Mouse (Mus musculus) hindbrain, embryonic 12.5 days (tissue): ENCODE results near the gene Gm20388. TPM values are rescaled to one million over a fixed set of nuclear protein-coding genes. Genes with fewer than 3 reads are reported as not detected.
A peak's percentile ranks its signal among the peaks of the same experiment; 100 is the strongest.

Experiments
- ATAC-seq: fragments of 200-750 bp; cut with Nextera tagmentation; 2 replicates; pipeline ENCODE4 v1.8.0; 2017; ENCODE audit warnings: moderate TSS enrichment; ENCODE audit not compliant: low FRiP score
- H3K27ac ChIP-seq: fragments of 300-500 bp; sonication (generic); 2 replicates; pipeline ENCODE4 v1.5.1; 2016; ENCODE audit warnings: mild to moderate bottlenecking
- H3K27me3 ChIP-seq: fragments of 300-500 bp; sonication (generic); 2 replicates; pipeline ENCODE4 v1.6.1; 2016; ENCODE audit warnings: mild to moderate bottlenecking
- H3K36me3 ChIP-seq: fragments of 300-500 bp; sonication (generic); 2 replicates; pipeline ENCODE4 v1.6.1; 2016; ENCODE audit warnings: mild to moderate bottlenecking
- H3K4me1 ChIP-seq: fragments of 300-500 bp; sonication (generic); 2 replicates; pipeline ENCODE4 v1.6.1; 2016
- H3K4me2 ChIP-seq: fragments of 300-500 bp; sonication (generic); replicated peaks from 2 replicates; pipeline ENCODE4 v1.6.1; 2016; ENCODE audit warnings: mild to moderate bottlenecking
- H3K4me3 ChIP-seq: fragments of 300-500 bp; sonication (generic); 2 replicates; pipeline ENCODE4 v1.5.1; 2016; ENCODE audit warnings: mild to moderate bottlenecking
- H3K9ac ChIP-seq: fragments of 300-500 bp; sonication (generic); 2 replicates; pipeline ENCODE4 v1.6.1; 2016; ENCODE audit warnings: mild to moderate bottlenecking, moderate library complexity
- H3K9me3 ChIP-seq: fragments of 300-500 bp; sonication (generic); replicated peaks from 2 replicates; pipeline ENCODE4 v1.6.1; 2016; ENCODE audit warnings: mild to moderate bottlenecking
- WGBS: fragments of 180-500 bp; shearing (Covaris S2); methylation state at CpG from one replicate; pipeline ENCODE4 v1.1.7; 2016; 5-methylcytosine and 5-hydroxymethylcytosine counted together
- polyA plus RNA-seq: library from polyadenylated mRNA; unstranded; fragments of >200 nt; fragmentation: Nextera tagmentation; extraction: Ambion mirVana; gene quantifications from 2 replicates; pipeline ENCODE4 v1.2.1, GENCODE M21; 2016

Gm20388 gene
- polyA plus RNA-seq, 1 experiment from 2014 or later: not detected

DNA sequence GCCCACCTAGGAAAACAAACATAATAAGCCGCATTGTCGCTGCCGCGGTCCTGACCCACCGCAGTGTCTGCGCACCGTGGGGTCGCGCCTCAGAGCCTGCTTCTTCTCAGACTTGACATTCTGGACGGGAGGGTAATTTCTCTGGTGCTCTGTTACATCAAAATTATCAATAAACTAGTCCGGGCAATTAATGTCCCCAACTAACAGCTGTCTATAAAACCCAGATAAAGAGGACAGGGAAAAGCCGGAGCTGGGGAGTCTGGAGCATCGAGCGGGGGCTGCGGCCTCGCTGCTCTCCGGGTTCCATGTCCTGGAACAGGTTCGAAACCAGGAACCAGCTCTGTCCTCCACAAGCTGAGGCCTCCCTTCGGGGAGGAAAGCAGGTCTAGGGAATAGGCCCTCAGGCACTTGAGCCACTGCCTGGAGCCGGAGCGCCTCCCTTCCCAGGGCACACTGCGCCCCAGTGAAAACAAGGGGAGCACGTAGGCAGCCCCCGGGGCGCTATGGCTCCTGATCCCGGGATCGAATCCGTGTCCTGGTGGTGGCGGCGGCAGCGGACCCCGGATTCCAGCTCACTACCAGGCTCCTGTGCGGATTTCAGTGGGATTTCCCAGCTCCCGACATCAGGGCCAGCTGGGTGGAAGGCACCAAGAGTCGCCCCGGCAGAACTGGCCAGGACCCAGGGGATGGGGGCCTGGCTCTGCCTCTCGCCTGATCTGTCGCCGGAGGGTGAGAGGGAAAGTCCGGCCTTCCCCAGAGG lies 1178.4 kb downstream of the Gm20388 start:
- Histone ChIP-seq H3K4me3 (no peak overlapping the region), H3K9me3 (no peaks in the 10 kb centered on the region), H3K27ac (no peak overlapping the region), H3K4me2 (no peak overlapping the region), H3K4me1 (peaks cover 11% of the 10 kb centered on the region), H3K9ac (no peak overlapping the region), H3K27me3 (peaks cover 98% of the 10 kb centered on the region), H3K36me3 (no peaks in the 10 kb centered on the region)
- WGBS: 2% methylated on average over 40 of the region's 40 CpGs
- no peak for ATAC-seq

DNA sequence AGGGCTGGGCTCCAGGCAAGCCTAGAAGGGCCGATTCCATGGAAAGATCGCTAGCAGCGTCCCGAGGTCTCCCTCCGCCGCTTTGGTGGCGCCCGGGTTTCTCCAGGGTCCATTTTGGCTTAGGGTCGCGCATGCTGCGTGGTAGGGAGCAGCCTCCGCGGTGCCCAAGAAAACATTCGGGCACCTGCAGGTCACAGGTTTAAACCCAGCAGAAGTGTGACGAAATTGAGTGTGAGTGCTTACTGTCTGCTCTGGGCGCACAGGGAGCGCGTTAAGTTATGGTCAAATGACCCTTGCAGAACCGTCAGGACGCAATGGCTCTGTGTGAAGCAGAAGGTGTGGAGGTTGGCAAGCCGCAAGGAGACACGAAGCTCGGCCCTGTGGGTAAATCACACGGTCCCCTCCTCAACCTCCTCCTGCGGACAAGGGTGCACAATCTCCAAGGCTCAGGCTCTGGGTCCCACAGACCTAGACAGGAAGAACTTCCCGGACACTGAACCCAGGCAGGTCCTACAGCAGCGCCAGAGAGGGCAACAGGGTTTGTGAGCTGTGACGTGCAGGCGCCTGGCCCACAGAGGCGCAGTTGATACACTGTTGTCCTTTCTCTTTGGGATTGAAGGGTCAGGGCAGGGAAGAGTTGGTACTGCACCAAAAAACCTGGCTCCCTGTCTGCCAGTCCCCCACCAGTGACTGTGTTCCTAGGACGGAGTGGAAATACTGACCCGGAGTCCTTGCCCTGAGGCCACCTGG lies 1179.2 kb downstream of the Gm20388 start:
- H3K36me3 ChIP-seq: no peaks in the 10 kb centered on the region
- ATAC-seq: no peak

DNA sequence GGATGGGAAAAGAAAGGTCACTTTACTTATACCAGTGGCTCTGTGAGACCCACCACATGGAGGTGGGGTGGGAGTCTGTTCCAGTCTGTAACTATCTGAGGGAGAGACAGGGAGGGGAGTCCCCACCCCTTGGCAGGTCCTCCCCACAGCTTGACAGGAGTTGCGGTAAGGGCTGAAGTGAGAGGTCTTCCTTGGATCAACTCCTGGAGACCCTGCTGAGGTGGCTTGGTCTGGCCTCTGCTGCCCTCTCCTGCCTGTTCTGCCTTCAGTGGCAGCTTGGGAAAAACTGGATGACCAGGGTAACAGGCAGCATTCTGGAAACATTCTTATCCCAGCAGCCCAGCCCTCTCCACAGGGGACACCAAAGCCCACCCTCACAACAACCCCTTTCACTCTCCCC lies 1180.1 kb downstream of the Gm20388 start:
- ATAC-seq: no peak
- H3K9me3 ChIP-seq: no peaks in the 10 kb centered on the region
- H3K4me3 ChIP-seq: no peak overlapping the region
- whole genome bisulfite sequencing: 0% methylated on average over 1 of the region's 1 CpGs
- no peak overlapping the region for H3K4me2 ChIP-seq
- no peaks in the 10 kb centered on the region for H3K4me1 ChIP-seq
- H3K9ac ChIP-seq: no peak overlapping the region
- peaks cover 86% of the 10 kb centered on the region for H3K27me3 ChIP-seq
- H3K36me3 ChIP-seq: no peaks in the 10 kb centered on the region
- no peak overlapping the region for H3K27ac ChIP-seq

More for the DNA sequence above, 1179.2 kb downstream of the Gm20388 start:
- H3K4me1 ChIP-seq: peaks cover 3% of the 10 kb centered on the region
- no peaks in the 10 kb centered on the region for H3K9me3 ChIP-seq
- no peak overlapping the region for H3K4me2 ChIP-seq
- peaks cover 95% of the 10 kb centered on the region for H3K27me3 ChIP-seq
- H3K27ac ChIP-seq: no peak overlapping the region
- 4% methylated on average over 32 of the region's 32 CpGs for WGBS
- no peak overlapping the region for H3K9ac ChIP-seq
- no peak overlapping the region for H3K4me3 ChIP-seq

DNA sequence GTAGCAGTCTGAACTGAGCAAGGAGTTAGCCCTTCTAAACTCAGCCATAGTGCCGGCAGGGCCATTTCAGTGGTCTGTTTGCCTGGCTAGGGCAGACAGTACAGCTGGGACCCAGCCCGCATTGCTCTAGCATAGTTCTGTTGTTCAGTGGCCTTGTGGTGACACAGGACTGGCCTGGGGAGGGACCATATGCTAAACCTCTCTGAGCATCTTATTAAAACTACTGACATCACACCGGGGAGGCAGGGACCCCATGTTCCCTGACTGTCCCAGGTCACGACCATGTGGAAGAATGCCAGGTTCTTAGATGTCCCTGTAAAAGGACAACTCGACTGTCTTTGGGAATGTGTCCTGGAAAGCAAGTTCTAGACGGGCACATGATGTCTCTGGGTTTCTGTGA lies 1181.5 kb downstream of the Gm20388 start:
- H3K27me3 ChIP-seq: peaks cover 72% of the 10 kb centered on the region
- H3K36me3 ChIP-seq: peaks cover 10% of the 10 kb centered on the region
- WGBS: 28% methylated on average over 6 of the region's 6 CpGs
- no peak overlapping the region for H3K9ac ChIP-seq
- no peak overlapping the region for H3K4me2 ChIP-seq
- H3K9me3 ChIP-seq: no peaks in the 10 kb centered on the region
- no peaks in the 10 kb centered on the region for H3K4me1 ChIP-seq
- peak; percentile 24; the same call in 1 of the 2 replicates for ATAC-seq
- H3K4me3 ChIP-seq: no peak overlapping the region
- no peak overlapping the region for H3K27ac ChIP-seq

DNA sequence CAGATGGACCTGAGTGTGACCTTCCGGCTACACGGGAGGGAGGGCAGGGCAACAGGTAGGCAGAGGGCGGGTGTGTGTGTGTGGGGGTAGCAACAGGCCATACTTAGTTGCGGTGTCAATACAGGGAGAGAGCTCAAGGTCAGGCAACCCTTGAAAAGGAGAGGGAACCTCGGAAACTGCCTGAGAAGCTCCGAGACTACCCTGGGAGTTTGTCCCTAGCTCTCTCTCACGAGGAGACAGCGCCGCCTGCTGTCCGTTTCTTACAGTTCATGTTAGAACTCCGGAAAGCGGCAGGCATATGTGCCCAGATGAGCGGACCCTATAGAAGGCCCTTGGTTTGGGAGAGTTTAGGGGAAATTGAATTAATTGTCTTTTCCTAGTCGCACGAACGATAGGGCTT lies 1182.0 kb downstream of the Gm20388 start:
- Histone ChIP-seq H3K4me3 (no peak overlapping the region), H3K4me1 (no peaks in the 10 kb centered on the region)
- peak; percentile 46; the same call in 1 of the 2 replicates for ATAC-seq

DNA sequence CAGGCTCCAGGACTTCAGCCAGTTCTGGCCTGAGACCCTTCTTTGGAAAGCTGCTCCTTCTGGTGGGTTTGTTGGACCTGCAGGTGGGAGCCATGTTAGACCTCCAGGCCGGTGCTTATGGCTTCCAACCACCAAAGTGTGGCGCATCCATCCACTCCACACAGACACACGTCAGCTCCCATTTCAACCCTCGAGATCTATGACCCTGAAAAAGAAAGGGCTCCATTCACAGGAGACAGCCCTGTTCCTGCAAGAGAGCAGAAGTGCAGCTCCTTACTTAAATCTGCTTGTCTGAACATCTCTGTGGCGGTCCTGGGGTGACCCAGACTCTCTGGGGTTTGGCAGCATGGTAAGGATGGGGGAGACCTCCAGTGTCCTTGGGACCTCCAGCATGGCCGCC lies 1182.9 kb downstream of the Gm20388 start:
- 60% methylated on average over 6 of the region's 6 CpGs for WGBS
- H3K9ac ChIP-seq: no peak overlapping the region
- H3K9me3 ChIP-seq: no peaks in the 10 kb centered on the region
- no peak overlapping the region for H3K4me3 ChIP-seq
- no peak overlapping the region for H3K4me2 ChIP-seq
- H3K27ac ChIP-seq: no peak overlapping the region
- ATAC-seq: no peak
- H3K36me3 ChIP-seq: peaks cover 23% of the 10 kb centered on the region
- H3K4me1 ChIP-seq: no peaks in the 10 kb centered on the region
- H3K27me3 ChIP-seq: peaks cover 59% of the 10 kb centered on the region

More for the DNA sequence above, 1182.0 kb downstream of the Gm20388 start:
- Histone ChIP-seq H3K4me2 (no peak overlapping the region), H3K9me3 (no peaks in the 10 kb centered on the region), H3K9ac (no peak overlapping the region), H3K36me3 (peaks cover 15% of the 10 kb centered on the region), H3K27me3 (peaks cover 67% of the 10 kb centered on the region), H3K27ac (no peak overlapping the region)
- 5% methylated on average over 16 of the region's 16 CpGs for WGBS

DNA sequence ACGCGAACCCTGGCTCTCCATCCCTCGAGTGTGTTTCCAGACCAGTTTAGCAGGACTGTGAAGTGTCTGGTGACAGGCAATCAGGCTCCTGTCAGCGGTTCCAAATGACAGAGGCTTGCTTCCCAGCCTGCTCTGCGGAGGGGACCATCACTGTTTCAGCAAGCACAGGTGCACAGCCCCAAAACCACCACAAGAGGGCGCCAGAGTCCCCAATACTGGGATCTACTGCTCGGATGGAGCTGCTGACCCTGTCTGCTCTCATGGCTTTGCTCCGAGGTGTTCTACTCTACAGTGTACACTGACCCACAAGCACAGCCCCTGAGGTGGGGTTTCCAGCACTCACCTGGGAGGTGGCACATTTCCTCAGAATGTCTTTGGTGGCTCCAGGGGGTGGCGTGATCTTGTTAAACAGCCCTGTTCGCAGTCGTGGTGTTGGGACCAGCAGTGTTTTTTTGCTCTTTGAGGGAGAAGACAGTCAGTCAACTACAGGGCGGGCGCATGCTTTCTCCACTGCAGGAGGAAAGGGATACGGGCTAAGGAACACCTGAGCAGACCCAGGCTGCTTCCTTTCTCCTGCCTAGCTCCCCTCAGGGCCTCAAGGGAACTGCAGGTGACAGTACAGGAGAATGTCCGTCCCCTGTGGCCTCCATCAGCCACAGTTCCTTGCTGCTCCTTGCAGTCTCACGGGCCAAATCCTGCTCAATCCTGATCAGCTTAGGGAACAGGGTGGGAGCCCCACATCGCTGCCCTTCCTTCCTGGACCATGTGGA lies 1193.6 kb downstream of the Gm20388 start:
- Histone ChIP-seq H3K27ac (no peak overlapping the region), H3K9me3 (no peaks in the 10 kb centered on the region), H3K9ac (no peak overlapping the region), H3K4me1 (peaks cover 20% of the 10 kb centered on the region), H3K4me3 (no peak overlapping the region), H3K27me3 (no peaks in the 10 kb centered on the region), H3K4me2 (no peak overlapping the region), H3K36me3 (peaks cover 58% of the 10 kb centered on the region)
- ATAC-seq: no peak
- 56% methylated on average over 17 of the region's 17 CpGs for WGBS

DNA sequence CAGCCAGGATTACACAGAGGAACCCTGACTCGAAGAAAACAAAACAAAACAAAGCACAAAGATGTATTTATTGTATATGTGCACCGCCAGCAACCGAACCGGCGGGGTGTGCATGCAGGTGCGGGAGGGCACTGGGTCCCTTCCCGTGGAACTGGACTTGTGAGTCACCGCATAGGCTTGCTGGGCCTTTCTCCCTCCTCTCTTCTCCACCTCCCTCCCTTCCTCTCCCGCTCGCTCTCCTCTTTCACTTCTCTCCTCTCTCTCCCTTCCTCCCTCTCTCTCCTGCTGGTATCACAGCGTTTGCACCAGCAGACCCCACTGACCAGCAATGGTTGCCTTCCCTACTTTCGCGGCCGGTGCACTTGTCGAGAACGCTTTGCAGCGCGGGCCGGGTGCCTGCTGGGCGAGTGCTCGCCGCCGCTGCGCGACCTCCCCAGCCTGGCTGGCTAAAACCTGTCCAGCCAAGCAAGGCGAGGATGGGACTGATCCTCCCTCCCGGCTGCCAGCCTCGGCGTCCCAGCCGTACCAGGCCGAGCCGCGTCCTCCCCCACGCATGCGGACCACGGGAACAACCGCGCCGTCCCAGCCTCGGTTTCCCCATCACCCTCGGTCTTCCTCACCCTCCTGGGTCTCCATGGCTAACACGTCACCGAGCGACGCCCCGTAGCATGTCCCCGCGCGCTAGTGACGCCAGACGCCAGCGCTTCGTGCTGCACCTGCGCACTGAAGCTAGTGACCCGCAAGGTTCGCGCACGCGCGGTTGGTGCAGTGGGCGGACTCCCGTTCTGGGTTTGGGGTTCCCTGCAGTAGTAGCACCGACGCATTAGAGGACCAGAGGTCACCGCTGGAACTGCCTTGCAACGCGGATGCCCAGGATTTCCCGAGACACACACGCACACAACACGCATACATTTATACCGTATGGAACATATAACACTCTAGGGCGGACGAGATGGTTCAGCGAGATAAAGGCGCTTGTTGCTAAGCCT lies 1197.3 kb downstream of the Gm20388 start, which contains the start of gene Mthfsd:
TSS of gene Mthfsd (minus strand) at position 725 of the 989 bp plus-strand sequence.
- Histone ChIP-seq H3K9ac (peak within 1 kb of the TSS; percentile 91), H3K27ac (peak within 1 kb of the TSS; percentile 81), H3K4me1 (peaks cover 20% of the 10 kb centered on the region), H3K36me3 (peaks cover 23% of the 10 kb centered on the region), H3K4me3 (peak within 1 kb of the TSS; percentile 90), H3K9me3 (no peaks in the 10 kb centered on the region), H3K27me3 (peaks cover 31% of the 10 kb centered on the region), H3K4me2 (peak within 1 kb of the TSS; percentile 93)
- ATAC-seq: peak; percentile 94
- 1% methylated on average over 75 of the region's 75 CpGs for WGBS

DNA sequence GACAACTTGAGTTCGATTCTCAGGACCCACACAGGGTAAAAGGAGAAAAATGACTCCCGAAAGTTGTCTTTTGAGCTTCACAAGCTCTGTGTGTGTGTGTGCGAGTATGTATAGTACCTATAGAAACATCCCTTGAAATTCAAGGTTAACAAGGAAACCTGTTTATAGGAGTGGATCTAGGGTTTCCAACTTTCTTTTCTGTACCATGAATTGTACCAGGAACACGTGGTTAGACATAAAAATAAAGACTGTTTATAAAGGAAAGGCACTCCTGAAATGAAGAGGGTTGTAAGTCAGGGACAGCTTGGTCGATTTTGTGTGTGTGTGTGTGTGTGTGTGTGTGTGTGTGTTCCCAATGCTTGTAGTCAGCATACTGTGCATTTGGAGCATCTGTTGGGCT lies 1198.0 kb downstream of the Gm20388 start:
- Histone ChIP-seq H3K36me3 (peaks cover 19% of the 10 kb centered on the region), H3K4me2 (peak overlapping the region; percentile 93), H3K9ac (peak overlapping the region; percentile 91), H3K27ac (no peak overlapping the region), H3K4me3 (peak overlapping the region; percentile 90), H3K27me3 (peaks cover 35% of the 10 kb centered on the region), H3K4me1 (peaks cover 20% of the 10 kb centered on the region), H3K9me3 (no peaks in the 10 kb centered on the region)
- no peak for ATAC-seq
- 11% methylated on average over 5 of the region's 5 CpGs for whole genome bisulfite sequencing

DNA sequence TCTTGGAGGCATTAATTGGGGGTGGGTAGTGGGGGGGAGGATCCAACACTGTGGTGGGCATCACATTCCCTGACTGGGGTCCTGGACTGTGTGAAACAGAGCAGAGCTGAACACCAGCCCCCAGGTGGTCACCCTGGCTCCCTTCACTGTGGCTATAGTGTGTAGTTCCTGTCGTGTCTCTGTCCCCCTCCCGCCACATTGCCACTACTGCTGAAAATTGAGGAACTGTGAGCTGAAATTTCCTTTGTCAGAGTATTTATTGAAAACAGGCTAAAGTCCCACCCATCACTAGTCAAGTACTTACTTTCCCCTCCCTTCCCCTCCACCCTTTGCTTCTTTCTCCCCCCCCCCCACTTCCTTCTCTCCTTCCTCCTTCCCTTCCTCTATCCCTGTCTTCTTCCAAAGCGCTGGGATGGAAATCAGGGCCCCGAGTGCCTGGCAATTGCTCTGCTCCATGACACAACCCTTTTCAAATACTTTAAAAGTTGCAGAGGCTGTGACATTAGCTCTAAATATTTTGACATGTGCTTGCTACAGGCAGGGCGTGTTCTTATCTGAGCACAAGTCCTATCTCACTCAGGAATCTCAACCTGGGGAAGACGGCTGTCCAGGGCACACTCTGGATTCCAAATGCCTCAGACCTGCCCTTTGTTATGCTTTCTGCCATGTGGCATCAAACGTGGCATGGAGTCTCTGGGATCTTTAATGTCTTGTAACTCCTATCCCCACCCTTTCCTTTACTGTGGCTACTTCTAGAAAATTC lies 1200.7 kb downstream of the Gm20388 start:
- peaks cover 61% of the 10 kb centered on the region for H3K27me3 ChIP-seq
- H3K9ac ChIP-seq: no peak overlapping the region
- H3K4me2 ChIP-seq: no peak overlapping the region
- WGBS: 46% methylated on average over 7 of the region's 7 CpGs
- no peak overlapping the region for H3K4me3 ChIP-seq
- no peak for ATAC-seq
- no peak overlapping the region for H3K27ac ChIP-seq
- H3K36me3 ChIP-seq: peaks cover 2% of the 10 kb centered on the region; the same call in 1 of the 2 replicates
- peaks cover 22% of the 10 kb centered on the region for H3K4me1 ChIP-seq
- H3K9me3 ChIP-seq: no peaks in the 10 kb centered on the region

DNA sequence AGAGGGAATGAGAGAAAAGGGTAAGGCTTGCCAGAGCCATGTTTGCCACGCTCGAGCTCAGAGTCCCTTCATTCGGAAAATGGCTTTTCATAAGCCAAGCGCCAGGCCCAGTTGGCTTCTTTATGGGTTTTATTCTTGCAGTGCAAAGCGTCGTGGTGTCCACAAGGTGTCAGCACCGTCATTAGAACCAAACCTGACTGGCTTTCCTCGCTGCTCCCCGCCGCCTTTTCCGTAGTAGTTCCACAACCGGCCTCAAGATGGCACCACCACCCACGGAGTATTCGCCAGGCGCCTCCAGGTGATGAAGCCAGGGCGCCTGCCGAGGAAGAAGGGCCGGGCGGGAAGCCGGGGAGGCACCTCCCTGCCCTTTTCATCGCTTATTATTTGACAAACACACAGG lies 1202.6 kb downstream of the Gm20388 start:
- ATAC-seq: no peak; the same call in 1 of the 2 replicates
- H3K4me2 ChIP-seq: no peak overlapping the region
- under 1% methylated on average over 21 of the region's 21 CpGs for WGBS

More for the DNA sequence above, 1202.6 kb downstream of the Gm20388 start:
- Histone ChIP-seq H3K36me3 (no peaks in the 10 kb centered on the region), H3K9me3 (0 out of 2 replicates have a peak, but pooled peaks cover 3% of the 10 kb centered on the region), H3K4me3 (no peak overlapping the region), H3K4me1 (peaks cover 19% of the 10 kb centered on the region), H3K9ac (no peak overlapping the region), H3K27me3 (peaks cover 80% of the 10 kb centered on the region), H3K27ac (no peak overlapping the region)
